Mouse (Mus musculus) hindbrain, embryonic 11.5 days (tissue): Measurements from ENCODE around the gene 4931414P19Rik. TPM values are rescaled to one million over a fixed set of nuclear protein-coding genes. Genes with fewer than 3 reads are reported as not detected.

Experiments
- ATAC-seq: fragments of 200-750 bp; cut with Nextera tagmentation; 2 replicates; pipeline ENCODE4 v1.8.0; 2017; ENCODE audit warnings: mild to moderate bottlenecking, moderate TSS enrichment, moderate library complexity; ENCODE audit not compliant: low FRiP score
- DNase-seq: peaks from one replicate; pipeline ENCODE4 v3.0.0-alpha.2; 2015; ENCODE audit warnings: low spot score
- H3K27ac ChIP-seq: fragments of 300-500 bp; sonication (generic); 2 replicates; pipeline ENCODE4 v1.5.1; 2014; ENCODE audit warnings: mild to moderate bottlenecking, low read depth, low read length
- H3K27me3 ChIP-seq: fragments of 300-500 bp; sonication (generic); 2 replicates; pipeline ENCODE4 v1.6.1; 2014; ENCODE audit warnings: mild to moderate bottlenecking, low read length, moderate library complexity, mixed read lengths; ENCODE audit not compliant: control insufficient read depth, insufficient read depth
- H3K36me3 ChIP-seq: fragments of 300-500 bp; sonication (generic); 2 replicates; pipeline ENCODE4 v1.6.1; 2014; ENCODE audit warnings: mild to moderate bottlenecking, low read length, moderate library complexity, mixed read lengths; ENCODE audit not compliant: control insufficient read depth, insufficient read depth
- H3K4me1 ChIP-seq: fragments of 300-500 bp; sonication (generic); replicated peaks from 2 replicates; pipeline ENCODE4 v1.6.1; 2014; ENCODE audit warnings: low read length, mixed read lengths; ENCODE audit not compliant: control insufficient read depth, insufficient read depth
- H3K4me2 ChIP-seq: fragments of 300-500 bp; sonication (generic); replicated peaks from 2 replicates; pipeline ENCODE4 v1.6.1; 2014; ENCODE audit warnings: mild to moderate bottlenecking, low read depth, low read length
- H3K4me3 ChIP-seq: fragments of 300-500 bp; sonication (generic); 2 replicates; pipeline ENCODE4 v1.5.1; 2014; ENCODE audit warnings: low read depth, low read length
- H3K9ac ChIP-seq: fragments of 300-500 bp; sonication (generic); 2 replicates; pipeline ENCODE4 v1.6.1; 2014; ENCODE audit warnings: low read depth, low read length
- H3K9me3 ChIP-seq: fragments of 300-500 bp; sonication (generic); 2 replicates; pipeline ENCODE4 v1.6.1; 2016; ENCODE audit warnings: low read length; ENCODE audit not compliant: control insufficient read depth
- WGBS: fragments of 180-500 bp; shearing (Covaris S2); extraction: QIAGEN DNeasy Blood & Tissue Kit; methylation state at CpG from one replicate; pipeline ENCODE4 v1.1.7; 2014; 5-methylcytosine and 5-hydroxymethylcytosine counted together
- polyA plus RNA-seq: library from polyadenylated mRNA; unstranded; fragments of >200 nt; fragmentation: Nextera tagmentation; extraction: Ambion mirVana; gene quantifications from 2 replicates; pipeline ENCODE4 v1.2.1, GENCODE M21; 2014

4931414P19Rik gene
- polyA plus RNA-seq, result 6.2 and 6.9 TPM in 2 replicates

DNA sequence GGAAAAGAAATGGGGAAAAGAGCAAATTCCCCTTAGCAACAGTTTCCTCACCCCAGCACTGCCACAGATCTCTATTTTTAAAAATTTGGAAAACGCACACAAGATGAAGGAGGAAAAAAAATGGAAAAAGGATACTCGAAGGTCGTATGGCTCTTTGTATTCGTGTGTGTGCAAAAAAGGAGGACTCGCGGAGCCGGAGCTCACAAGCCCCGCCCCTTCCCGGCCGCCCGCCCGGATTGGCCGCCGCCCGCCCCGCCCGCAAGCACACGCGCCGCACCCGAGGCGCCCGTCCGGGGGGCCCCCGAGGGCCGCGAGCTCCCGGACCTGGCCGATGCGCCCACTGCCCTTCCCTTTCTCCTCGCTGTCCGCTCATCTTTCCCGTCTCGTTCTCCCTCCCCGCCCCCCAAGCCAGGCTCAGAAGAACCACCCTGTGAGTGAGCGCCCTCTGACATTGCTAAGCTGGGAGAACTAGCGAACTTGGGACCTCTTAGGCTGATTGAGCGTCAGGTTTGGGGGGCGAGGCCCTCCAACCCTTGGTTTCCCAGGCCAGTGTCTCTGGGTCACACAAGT lies at the start of gene 4931414P19Rik:
4931414P19Rik (minus strand) TSS at position 242 of the 570 bp plus-strand sequence.
- no peaks in the 10 kb centered on the region for H3K36me3 ChIP-seq
- under 1% methylated on average over 27 of the region's 39 CpGs for WGBS
- H3K4me1 ChIP-seq, result no peaks in the 10 kb centered on the region
- DNase-seq, result peak; percentile 86
- peak within 1 kb of the TSS; percentile 43 for H3K4me2 ChIP-seq
- peak within 1 kb of the TSS; percentile 55; the same call in 1 of the 2 replicates for H3K27ac ChIP-seq
- H3K4me3 ChIP-seq, result peak within 1 kb of the TSS; percentile 37
- H3K9me3 ChIP-seq, result no peaks in the 10 kb centered on the region
- H3K9ac ChIP-seq, result peak within 1 kb of the TSS; percentile 53; the same call in 1 of the 2 replicates
- no peaks in the 10 kb centered on the region for H3K27me3 ChIP-seq
- peak; percentile 55 for ATAC-seq

DNA sequence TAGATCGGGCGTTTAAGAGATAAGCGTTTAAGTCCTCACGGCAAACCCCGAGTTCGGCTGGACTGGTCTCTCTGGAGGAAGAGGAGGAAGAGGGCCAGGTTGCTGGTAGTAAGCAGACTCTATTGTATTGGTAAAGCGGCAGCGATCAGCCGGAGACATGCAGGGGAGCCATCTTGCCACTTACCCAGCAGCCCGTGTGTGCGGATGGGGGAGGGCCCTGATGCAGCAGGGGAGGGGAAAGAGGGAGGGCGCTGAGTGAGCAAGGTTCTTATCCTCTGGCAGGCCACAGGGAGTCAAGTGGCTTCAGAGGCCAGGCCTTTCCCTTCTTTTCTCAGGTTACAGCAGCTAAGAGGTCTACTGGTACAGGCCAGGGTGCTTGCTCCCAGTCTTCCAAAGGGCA lies 47.7 kb upstream of the 4931414P19Rik start:
- Histone ChIP-seq H3K4me3 (peak overlapping the region; percentile 65), H3K36me3 (peaks cover 17% of the 10 kb centered on the region), H3K9ac (peak overlapping the region; percentile 88), H3K9me3 (no peaks in the 10 kb centered on the region), H3K27me3 (no peaks in the 10 kb centered on the region), H3K4me1 (peaks cover 5% of the 10 kb centered on the region; the same call in 1 of the 2 replicates), H3K27ac (peak overlapping the region; percentile 82), H3K4me2 (peak overlapping the region; percentile 64)
- peak; percentile 90 for DNase-seq
- WGBS, result 2% methylated on average over 12 of the region's 12 CpGs
- ATAC-seq, result peak; percentile 84

DNA sequence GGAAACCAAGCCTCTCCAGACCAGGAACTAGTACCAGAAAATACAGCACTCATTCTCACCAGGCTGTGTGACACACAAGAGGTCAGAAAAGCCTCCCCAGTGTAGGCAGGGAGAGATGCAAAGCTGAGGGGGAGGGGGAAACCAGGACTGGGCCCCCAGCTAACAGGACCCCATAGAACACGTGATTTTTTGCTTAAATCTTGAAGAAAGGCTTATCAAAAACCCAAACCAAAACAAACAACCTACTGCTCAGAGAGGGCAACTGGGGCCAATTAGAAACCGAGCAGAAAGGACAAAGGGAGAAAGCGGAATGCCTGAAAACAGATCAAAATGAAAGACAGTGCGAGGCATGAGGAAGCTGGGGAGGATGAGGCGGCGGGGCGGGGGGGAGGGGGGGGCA lies 47.0 kb upstream of the 4931414P19Rik start:
- Histone ChIP-seq H3K9ac (peak overlapping the region; percentile 88), H3K4me2 (peak overlapping the region; percentile 64), H3K27me3 (no peaks in the 10 kb centered on the region), H3K27ac (peak overlapping the region; percentile 82), H3K36me3 (peaks cover 17% of the 10 kb centered on the region), H3K4me1 (peaks cover 5% of the 10 kb centered on the region; the same call in 1 of the 2 replicates), H3K9me3 (no peaks in the 10 kb centered on the region), H3K4me3 (peak overlapping the region; percentile 65)
- WGBS, result 0% methylated on average over 7 of the region's 7 CpGs
- no peak for ATAC-seq
- DNase-seq, result peak; percentile 32

DNA sequence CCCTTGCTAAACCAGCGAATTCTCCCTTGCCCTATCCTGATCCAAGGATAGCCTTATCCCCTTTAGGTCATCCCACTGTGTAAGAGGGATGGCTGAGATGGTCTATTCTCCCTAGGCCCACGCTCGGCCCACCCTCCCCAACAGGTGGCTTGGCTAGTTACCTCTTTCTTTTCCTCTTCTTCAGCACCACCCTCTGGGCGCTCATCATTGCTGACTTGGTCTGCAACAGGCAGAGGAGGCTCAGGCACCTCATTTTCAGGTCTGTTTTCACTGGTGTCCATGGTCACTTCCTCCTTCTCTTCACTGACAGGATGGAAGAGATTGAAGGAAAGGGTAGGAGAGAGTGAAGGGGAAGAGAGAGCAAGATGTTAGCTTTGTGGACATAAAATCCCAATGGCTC lies 45.8 kb upstream of the 4931414P19Rik start:
- no peak overlapping the region for H3K9ac ChIP-seq
- DNase-seq, result no peak
- peaks cover 19% of the 10 kb centered on the region for H3K36me3 ChIP-seq
- H3K9me3 ChIP-seq, result no peaks in the 10 kb centered on the region
- H3K4me1 ChIP-seq, result peaks cover 5% of the 10 kb centered on the region; the same call in 1 of the 2 replicates
- H3K27me3 ChIP-seq, result no peaks in the 10 kb centered on the region
- WGBS, result 75% methylated on average over 4 of the region's 4 CpGs
- H3K4me3 ChIP-seq, result no peak overlapping the region; the same call in 1 of the 2 replicates
- no peak overlapping the region for H3K4me2 ChIP-seq
- peak; percentile 12; the same call in 1 of the 2 replicates for ATAC-seq
- no peak overlapping the region for H3K27ac ChIP-seq

DNA sequence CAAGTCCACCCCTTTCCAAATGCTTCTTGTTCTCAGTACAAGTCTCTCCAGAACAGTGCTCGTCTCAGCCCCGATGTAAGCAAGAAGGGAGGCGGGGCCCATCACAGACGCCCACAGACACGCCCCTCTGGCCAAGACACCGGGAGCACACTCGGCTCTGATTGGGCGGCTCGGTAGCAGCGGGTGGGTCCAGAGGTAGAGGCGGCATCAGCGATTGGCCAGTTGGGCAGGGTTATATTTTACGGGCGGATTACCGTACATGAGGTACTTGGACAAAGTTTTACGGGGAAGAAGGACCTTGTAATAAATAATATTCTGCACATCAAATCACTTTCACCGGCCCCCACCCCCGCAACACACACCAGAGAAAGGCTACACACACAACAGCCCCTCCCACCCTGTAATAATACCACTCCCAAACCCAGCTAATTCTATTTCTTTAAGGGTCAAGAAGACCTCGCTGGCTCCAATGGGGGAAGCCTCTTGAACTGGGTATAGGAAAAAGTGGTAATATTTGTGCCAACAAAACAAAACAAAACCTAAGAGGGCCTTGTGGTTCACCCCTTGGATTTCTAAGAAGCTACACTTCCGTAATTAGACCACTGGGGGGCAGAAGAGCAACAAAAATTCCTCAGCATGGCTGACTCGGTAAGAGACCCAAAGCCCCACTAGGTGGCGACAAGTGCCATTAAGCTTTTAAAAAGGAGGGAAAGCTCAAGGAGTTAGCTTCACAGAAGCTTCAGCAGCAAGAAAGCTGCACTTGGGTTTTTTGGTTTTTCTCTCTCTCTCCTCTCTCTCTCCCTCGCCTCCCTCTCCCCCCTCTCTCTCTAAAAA lies 45.0 kb upstream of the 4931414P19Rik start:
- no peak overlapping the region for H3K27ac ChIP-seq

DNA sequence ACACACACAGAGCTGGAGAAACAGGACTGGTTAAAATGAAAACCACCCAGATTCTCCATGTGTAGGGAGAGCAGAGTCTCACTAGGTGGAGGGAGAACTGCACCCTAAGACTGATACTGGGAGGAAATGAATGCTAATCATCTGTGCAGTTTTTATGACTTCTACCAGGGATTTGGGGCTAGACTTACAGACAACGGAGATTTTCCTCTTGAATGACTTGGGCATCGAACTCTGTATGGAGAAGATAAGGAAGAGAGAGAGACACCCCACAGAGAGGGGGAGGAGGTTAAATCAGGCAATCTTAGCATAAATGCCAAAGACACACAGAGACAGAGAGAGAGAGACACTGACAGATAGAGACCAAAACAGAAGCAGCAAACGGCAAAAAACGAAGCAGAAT lies 42.1 kb upstream of the 4931414P19Rik start:
- peaks cover 42% of the 10 kb centered on the region for H3K36me3 ChIP-seq
- H3K27ac ChIP-seq, result no peak overlapping the region
- peaks cover 2% of the 10 kb centered on the region; the same call in 1 of the 2 replicates for H3K4me1 ChIP-seq
- no peaks in the 10 kb centered on the region for H3K9me3 ChIP-seq
- H3K4me3 ChIP-seq, result no peak overlapping the region
- no peaks in the 10 kb centered on the region for H3K27me3 ChIP-seq
- H3K4me2 ChIP-seq, result no peak overlapping the region
- ATAC-seq (no peak), DNase-seq (no peak)
- 81% methylated on average over 4 of the region's 4 CpGs for WGBS
- no peak overlapping the region for H3K9ac ChIP-seq

More for the DNA sequence above, 45.0 kb upstream of the 4931414P19Rik start:
- peak; percentile 36 for ATAC-seq
- Histone ChIP-seq H3K4me2 (no peak overlapping the region), H3K9ac (no peak overlapping the region), H3K27me3 (no peaks in the 10 kb centered on the region), H3K36me3 (peaks cover 25% of the 10 kb centered on the region), H3K4me1 (peaks cover 5% of the 10 kb centered on the region; the same call in 1 of the 2 replicates), H3K9me3 (no peaks in the 10 kb centered on the region), H3K4me3 (no peak overlapping the region)
- 70% methylated on average over 23 of the region's 23 CpGs for WGBS
- peak; percentile 97 for DNase-seq

DNA sequence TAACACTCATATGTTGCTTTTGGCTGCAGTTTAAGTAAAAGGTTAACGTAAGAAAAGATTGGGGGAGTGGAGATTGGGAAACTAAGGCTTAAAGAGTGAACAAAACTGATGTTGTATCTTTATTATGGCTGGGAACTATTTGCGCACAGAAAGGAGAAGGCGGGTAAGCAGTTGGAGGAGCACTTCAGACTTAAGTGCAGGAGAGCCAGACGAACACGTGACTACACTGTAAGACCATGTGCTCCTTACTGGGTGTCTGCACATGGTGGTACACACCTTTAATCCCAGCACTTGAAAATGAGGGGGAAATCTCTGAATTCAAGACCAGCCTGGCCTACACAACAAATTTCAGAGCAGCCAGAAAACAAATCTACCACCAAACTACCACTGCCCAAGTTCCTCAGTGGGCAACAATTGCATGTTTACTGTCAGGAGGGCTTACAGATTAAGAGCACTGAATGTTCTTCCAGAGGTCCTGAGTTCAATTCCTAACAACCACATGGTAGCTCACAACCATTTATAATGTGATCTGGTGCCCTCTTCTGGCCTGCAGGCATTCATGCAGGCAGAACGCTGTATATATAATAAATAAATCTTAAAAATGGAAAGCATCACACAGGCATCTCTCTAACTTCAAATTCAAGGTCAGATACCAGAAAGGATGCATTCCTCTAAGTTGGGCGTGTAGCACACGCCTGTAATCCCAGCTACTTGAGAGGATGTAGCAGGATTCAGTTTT lies 41.3 kb upstream of the 4931414P19Rik start:
- Histone ChIP-seq H3K4me1 (peaks cover 2% of the 10 kb centered on the region; the same call in 1 of the 2 replicates), H3K9ac (no peak overlapping the region), H3K27me3 (no peaks in the 10 kb centered on the region), H3K27ac (no peak overlapping the region), H3K4me2 (no peak overlapping the region), H3K4me3 (no peak overlapping the region), H3K36me3 (peaks cover 42% of the 10 kb centered on the region), H3K9me3 (no peaks in the 10 kb centered on the region)
- ATAC-seq (no peak), DNase-seq (peak; percentile 19)
- WGBS, result 96% methylated on average over 8 of the region's 8 CpGs

DNA sequence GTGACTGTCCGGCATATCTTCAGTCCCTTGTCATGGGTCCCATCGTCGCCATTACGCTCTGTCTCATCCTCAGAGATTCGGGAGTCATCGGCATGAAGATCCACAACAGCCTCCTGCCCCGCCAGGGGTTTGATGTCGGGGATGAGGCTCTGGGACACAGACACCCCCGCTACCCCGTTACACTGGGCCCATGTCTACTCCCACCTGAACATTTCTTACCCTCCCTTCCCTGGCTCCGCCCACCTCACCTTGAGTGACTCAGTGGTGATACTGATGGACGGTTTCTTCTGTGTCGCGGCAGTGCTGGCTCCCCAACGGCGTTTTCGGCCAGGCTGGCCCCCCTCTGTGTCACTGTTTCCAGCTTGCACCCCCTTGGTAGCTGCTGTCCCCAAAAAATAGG lies 40.7 kb upstream of the 4931414P19Rik start:
- peaks cover 42% of the 10 kb centered on the region for H3K36me3 ChIP-seq
- H3K27ac ChIP-seq, result no peak overlapping the region
- no peaks in the 10 kb centered on the region; the same call in none of the 2 replicates for H3K4me1 ChIP-seq
- ATAC-seq, result no peak
- H3K9ac ChIP-seq, result no peak overlapping the region
- WGBS, result 97% methylated on average over 17 of the region's 17 CpGs
- no peak overlapping the region for H3K4me2 ChIP-seq
- H3K9me3 ChIP-seq, result no peaks in the 10 kb centered on the region
- no peak for DNase-seq
- H3K4me3 ChIP-seq, result no peak overlapping the region
- H3K27me3 ChIP-seq, result no peaks in the 10 kb centered on the region
